Mouse (Mus musculus) stomach, embryonic 15.5 days (tissue): ENCODE data around the gene 1700069L16Rik. TPM values are rescaled to one million over a fixed set of nuclear protein-coding genes. Genes with fewer than 3 reads are reported as not detected.

Source experiments
- ATAC-seq: fragments of 200-750 bp; cut with Nextera tagmentation; 2 replicates; pipeline ENCODE4 v1.8.0; 2017; ENCODE audit warnings: low read depth, moderate number of reproducible peaks, moderate TSS enrichment; ENCODE audit not compliant: insufficient read depth, low FRiP score
- H3K27ac ChIP-seq: fragments of 300-500 bp; sonication (generic); 2 replicates; pipeline ENCODE4 v1.5.1; 2015; ENCODE audit warnings: mild to moderate bottlenecking, inconsistent platforms
- H3K27me3 ChIP-seq: fragments of 300-500 bp; sonication (generic); replicated peaks from 2 replicates; pipeline ENCODE4 v1.6.1; 2015; ENCODE audit warnings: inconsistent platforms
- H3K36me3 ChIP-seq: fragments of 300-500 bp; sonication (generic); 2 replicates; pipeline ENCODE4 v1.6.1; 2015; ENCODE audit warnings: inconsistent platforms
- H3K4me1 ChIP-seq: fragments of 300-500 bp; sonication (generic); 2 replicates; pipeline ENCODE4 v1.6.1; 2015; ENCODE audit warnings: inconsistent platforms
- H3K4me2 ChIP-seq: fragments of 300-500 bp; sonication (generic); 2 replicates; pipeline ENCODE4 v1.6.1; 2015; ENCODE audit warnings: mild to moderate bottlenecking, inconsistent platforms
- H3K4me3 ChIP-seq: fragments of 300-500 bp; sonication (generic); replicated peaks from 2 replicates; pipeline ENCODE4 v1.5.1; 2015; ENCODE audit warnings: inconsistent platforms
- H3K9ac ChIP-seq: fragments of 300-500 bp; sonication (generic); 2 replicates; pipeline ENCODE4 v1.6.1; 2015; ENCODE audit warnings: inconsistent platforms
- H3K9me3 ChIP-seq: fragments of 300-500 bp; sonication (generic); 2 replicates; pipeline ENCODE4 v1.6.1; 2016; ENCODE audit warnings: inconsistent platforms
- WGBS: fragments of 180-500 bp; shearing (Covaris S2); methylation state at CpG from one replicate; pipeline ENCODE4 v1.1.7; 2015; 5-methylcytosine and 5-hydroxymethylcytosine counted together
- polyA plus RNA-seq: library from polyadenylated mRNA; unstranded; fragments of >200 nt; fragmentation: Nextera tagmentation; extraction: Ambion mirVana; gene quantifications from 2 replicates; pipeline ENCODE4 v1.2.1, GENCODE M21; 2015

Gene 1700069L16Rik
- polyA plus RNA-seq, 1 experiment from 2014 or later: not detected

DNA sequence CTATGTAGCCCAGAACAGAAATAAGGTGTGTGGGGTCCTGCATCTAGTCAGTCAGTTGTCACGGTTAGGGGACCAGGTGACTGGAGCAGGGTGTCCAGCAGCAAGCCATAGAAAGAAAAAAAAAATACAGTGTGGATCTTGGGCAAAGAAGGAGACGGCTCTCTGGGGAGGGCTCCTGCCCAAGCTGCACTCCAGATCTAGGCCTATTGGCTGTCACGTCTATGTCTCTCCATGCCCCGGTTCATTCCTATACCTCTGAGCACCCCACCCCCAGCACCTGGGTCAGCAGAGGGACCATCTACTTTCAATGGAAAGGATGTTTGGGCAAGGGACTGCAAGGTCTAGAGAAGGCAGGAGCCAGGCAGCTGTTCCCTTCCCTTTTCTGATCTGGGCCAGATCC lies 45.1 kb downstream of the 1700069L16Rik start:
- Histone ChIP-seq H3K4me2 (no peak overlapping the region), H3K9me3 (no peaks in the 10 kb centered on the region), H3K27ac (no peak overlapping the region), H3K4me1 (no peaks in the 10 kb centered on the region), H3K4me3 (no peak overlapping the region), H3K9ac (no peak overlapping the region), H3K27me3 (no peaks in the 10 kb centered on the region), H3K36me3 (no peaks in the 10 kb centered on the region)
- 88% methylated on average over 4 of the region's 4 CpGs for WGBS
- ATAC-seq: no peak

DNA sequence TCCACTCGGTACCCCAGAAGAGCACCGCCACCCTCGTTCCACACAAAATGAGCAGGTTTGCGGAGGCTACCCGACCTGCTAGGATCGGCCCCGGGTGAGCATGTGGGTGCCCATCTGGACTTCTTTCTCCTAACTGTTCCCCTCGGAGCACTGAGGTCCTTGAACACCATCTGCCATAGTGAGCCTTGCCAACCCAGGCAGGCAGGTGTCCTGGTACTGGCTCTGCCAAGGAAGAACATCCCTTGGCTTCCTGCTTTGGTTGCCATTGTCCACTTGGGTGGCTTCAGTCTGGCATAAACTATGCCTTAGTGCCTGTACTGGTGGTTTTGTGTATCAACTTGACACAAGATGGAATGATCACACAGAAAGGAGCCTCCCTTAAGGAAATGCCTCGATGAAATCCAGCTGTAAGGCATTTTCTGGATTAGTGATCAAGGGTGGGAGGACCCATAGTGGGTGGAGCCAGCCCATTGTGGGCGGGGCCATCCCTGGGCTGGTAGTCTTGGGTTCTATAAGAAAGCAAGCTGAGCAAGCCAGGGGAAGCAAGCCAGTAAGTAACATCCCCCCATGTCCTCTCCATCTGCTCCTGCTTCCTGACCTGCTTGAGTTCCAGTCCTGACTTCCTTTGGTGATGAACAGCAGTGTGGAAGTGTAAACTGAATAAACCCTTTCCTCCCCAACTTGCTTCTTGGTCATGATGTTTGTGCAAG lies 45.7 kb downstream of the 1700069L16Rik start:
- no peak for ATAC-seq
- H3K27me3 ChIP-seq: no peaks in the 10 kb centered on the region
- no peak overlapping the region for H3K4me2 ChIP-seq
- H3K27ac ChIP-seq: no peak overlapping the region
- no peaks in the 10 kb centered on the region for H3K9me3 ChIP-seq
- no peak overlapping the region for H3K4me3 ChIP-seq
- H3K4me1 ChIP-seq: no peaks in the 10 kb centered on the region
- H3K9ac ChIP-seq: no peak overlapping the region
- H3K36me3 ChIP-seq: no peaks in the 10 kb centered on the region
- 82% methylated on average over 10 of the region's 10 CpGs for WGBS

DNA sequence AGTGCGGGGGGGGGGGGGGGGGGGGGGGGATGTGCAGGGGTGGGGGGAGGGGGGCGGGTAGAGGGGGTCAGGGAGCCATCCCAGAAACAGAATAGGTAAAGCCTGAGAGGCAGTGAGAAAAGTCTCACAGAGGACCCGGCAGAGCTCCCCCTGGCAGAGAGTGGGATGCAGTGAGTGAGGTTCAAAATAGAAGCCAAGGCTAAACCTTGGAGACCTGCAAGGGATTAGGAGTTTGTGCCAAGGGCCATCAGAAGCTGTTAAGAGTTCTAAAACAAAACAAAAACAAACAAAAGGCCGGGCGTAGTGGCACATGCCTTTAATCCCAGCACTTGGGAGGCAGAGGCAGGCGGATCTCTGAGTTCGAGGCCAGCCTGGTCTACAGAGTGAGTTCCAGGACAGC lies 47.0 kb downstream of the 1700069L16Rik start:
- Histone ChIP-seq H3K36me3 (no peaks in the 10 kb centered on the region), H3K9me3 (no peaks in the 10 kb centered on the region), H3K4me1 (no peaks in the 10 kb centered on the region), H3K9ac (no peak overlapping the region), H3K27me3 (no peaks in the 10 kb centered on the region), H3K4me3 (no peak overlapping the region), H3K4me2 (no peak overlapping the region), H3K27ac (no peak overlapping the region)
- 68% methylated on average over 7 of the region's 7 CpGs for WGBS
- no peak for ATAC-seq

DNA sequence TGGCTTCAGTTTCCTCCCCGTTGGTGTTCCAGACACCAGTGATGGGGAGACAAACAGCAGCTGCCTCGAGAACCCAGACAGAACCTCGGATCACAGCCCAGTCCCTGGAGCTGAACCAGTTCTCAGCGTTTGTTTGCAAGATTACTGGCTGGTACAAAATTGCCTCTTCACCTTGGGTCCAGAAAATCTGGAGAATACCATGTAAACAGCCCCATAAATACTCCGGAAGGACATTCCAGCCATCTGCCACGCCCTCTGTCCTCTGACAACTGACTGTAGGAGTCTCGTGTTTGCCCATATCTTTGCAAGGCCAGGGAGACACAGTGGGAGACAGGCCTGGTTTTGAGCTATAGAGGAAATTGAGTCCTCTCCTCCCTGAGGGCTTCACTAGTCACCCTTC lies 49.7 kb downstream of the 1700069L16Rik start:
- no peaks in the 10 kb centered on the region for H3K9me3 ChIP-seq
- no peak for ATAC-seq
- no peak overlapping the region for H3K27ac ChIP-seq
- H3K4me3 ChIP-seq: no peak overlapping the region
- no peak overlapping the region for H3K4me2 ChIP-seq
- H3K27me3 ChIP-seq: no peaks in the 10 kb centered on the region
- H3K4me1 ChIP-seq: no peaks in the 10 kb centered on the region
- no peaks in the 10 kb centered on the region for H3K36me3 ChIP-seq
- no peak overlapping the region for H3K9ac ChIP-seq
- 59% methylated on average over 7 of the region's 7 CpGs for WGBS

DNA sequence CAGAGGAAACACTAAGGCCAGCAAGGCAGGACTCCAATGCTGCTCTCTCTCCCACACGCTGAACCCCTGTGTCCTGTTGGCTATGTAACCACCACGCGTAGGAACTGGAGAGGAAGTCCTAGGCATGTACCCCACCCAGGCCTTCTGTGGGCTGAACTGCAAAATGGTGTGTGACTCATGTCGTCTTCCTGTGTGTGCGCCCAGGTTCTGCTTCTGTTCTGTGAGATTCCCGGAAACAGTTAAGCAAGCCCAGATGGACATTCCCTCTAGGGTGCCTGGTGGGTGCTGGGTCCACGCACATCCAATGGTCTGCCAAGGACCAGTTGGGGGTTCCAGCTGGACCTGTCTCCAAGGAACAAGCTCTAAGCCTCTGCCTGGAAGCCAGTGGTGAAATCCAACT lies 52.1 kb downstream of the 1700069L16Rik start:
- no peak overlapping the region for H3K4me3 ChIP-seq
- H3K9me3 ChIP-seq: no peaks in the 10 kb centered on the region
- H3K9ac ChIP-seq: no peak overlapping the region
- H3K4me1 ChIP-seq: no peaks in the 10 kb centered on the region
- no peaks in the 10 kb centered on the region for H3K27me3 ChIP-seq
- no peaks in the 10 kb centered on the region for H3K36me3 ChIP-seq
- H3K27ac ChIP-seq: no peak overlapping the region
- no peak overlapping the region for H3K4me2 ChIP-seq
- 71% methylated on average over 7 of the region's 7 CpGs for WGBS
- no peak for ATAC-seq

DNA sequence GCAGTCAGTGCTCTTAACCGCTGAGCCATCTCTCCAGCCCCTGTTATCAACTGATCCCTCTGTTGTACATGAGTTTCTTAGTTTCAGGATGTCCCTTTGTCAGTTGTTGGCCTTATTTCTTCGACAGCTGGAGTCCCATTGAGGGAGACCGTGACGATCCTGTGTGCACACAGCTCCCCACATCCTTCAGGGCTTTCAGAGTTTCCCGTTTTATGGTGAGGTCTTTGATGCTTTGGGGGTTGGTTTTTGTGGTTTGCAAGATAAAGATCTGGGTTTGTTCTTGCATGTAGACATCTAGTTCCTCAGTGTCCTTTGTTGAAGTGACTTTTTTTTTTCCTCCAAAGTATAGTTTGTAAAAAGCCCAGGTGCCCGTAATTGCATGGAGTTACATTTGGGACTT lies 54.0 kb downstream of the 1700069L16Rik start:
- no peaks in the 10 kb centered on the region for H3K36me3 ChIP-seq
- H3K4me2 ChIP-seq: no peak overlapping the region
- ATAC-seq: no peak
- 69% methylated on average over 6 of the region's 6 CpGs for WGBS
- no peak overlapping the region for H3K4me3 ChIP-seq
- no peak overlapping the region for H3K9ac ChIP-seq
- H3K9me3 ChIP-seq: no peaks in the 10 kb centered on the region
- no peak overlapping the region for H3K27ac ChIP-seq
- H3K27me3 ChIP-seq: no peaks in the 10 kb centered on the region
- H3K4me1 ChIP-seq: no peaks in the 10 kb centered on the region

DNA sequence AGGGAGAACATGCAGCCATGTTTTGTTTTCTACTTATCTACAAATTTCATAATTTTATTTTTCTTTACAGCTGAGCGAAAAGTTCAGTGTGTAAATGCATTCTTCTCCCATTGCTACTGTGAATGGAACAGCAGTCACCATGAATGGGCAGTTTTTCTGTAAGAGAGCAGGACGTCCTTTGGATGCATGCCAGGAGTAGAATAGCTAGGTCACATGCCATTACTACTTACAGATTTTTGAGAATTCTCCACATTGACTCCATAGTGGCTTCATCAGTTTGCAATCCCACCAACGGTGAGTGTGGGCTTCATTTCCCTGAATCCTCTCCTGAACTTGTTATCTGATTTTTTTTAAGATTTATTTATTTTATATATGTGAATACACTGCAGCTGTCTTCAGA lies 54.5 kb downstream of the 1700069L16Rik start:
- no peaks in the 10 kb centered on the region for H3K27me3 ChIP-seq
- H3K9ac ChIP-seq: no peak overlapping the region
- H3K27ac ChIP-seq: no peak overlapping the region
- H3K9me3 ChIP-seq: no peaks in the 10 kb centered on the region
- no peak overlapping the region for H3K4me3 ChIP-seq
- no peak for ATAC-seq
- 56% methylated on average over 3 of the region's 3 CpGs for WGBS
- H3K4me1 ChIP-seq: no peaks in the 10 kb centered on the region
- no peak overlapping the region for H3K4me2 ChIP-seq
- no peaks in the 10 kb centered on the region for H3K36me3 ChIP-seq

DNA sequence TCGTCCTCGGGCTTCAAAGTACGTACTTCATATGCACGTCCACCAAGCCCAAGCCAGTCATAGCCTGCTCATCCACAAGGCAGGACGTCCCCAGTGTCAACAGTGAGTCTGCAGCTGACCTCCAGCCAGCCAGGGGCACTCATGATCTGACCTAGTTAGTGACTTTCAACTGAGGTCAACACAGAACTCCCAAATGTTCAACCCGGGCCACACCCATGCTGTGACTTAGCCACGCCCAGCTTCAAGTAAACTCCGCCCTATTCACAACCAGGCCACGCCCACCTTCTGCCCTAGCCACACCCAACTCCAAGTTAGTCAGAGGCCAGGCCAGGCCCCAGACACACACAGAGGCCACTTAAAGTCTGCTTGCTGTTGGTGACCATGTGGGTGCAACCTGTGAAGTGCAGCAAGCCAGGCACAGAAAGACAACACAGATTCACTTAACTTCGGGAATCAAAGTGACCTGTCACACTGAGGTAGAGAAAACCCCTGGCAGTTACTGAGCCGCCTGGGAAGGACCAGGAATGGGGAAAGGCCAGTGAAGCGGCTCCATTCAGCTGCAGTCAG lies 59.9 kb downstream of the 1700069L16Rik start:
- no peak for ATAC-seq

DNA sequence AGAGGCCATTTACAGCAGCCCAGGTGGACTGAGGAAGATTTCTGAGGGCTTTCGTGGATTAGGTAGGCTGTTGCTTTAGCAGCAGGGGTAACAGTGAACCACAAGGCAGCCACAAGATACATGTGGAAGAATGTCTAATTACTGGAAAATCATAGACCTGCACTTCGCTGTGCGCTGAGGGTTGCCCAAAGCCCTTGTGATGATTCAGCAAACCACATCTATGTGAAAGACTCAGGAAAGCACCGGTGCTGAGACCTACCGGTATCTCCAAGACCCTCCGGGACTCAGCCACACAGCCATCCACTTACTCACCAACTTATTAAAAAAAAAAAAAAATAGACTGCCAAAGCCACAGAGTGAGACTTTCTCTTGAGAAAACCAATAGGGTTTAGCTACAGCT lies 60.4 kb downstream of the 1700069L16Rik start:
- Histone ChIP-seq H3K9me3 (no peaks in the 10 kb centered on the region), H3K27me3 (no peaks in the 10 kb centered on the region), H3K27ac (no peak overlapping the region), H3K4me3 (no peak overlapping the region), H3K9ac (no peak overlapping the region), H3K4me2 (no peak overlapping the region), H3K4me1 (no peaks in the 10 kb centered on the region; the same call in 1 of the 2 replicates), H3K36me3 (no peaks in the 10 kb centered on the region)
- WGBS: 86% methylated on average over 6 of the region's 6 CpGs
- no peak for ATAC-seq

More for the DNA sequence above, 59.9 kb downstream of the 1700069L16Rik start:
- 70% methylated on average over 12 of the region's 12 CpGs for WGBS
- Histone ChIP-seq H3K4me3 (no peak overlapping the region), H3K36me3 (no peaks in the 10 kb centered on the region), H3K9ac (no peak overlapping the region), H3K27me3 (no peaks in the 10 kb centered on the region), H3K4me1 (no peaks in the 10 kb centered on the region; the same call in 1 of the 2 replicates), H3K27ac (no peak overlapping the region), H3K9me3 (no peaks in the 10 kb centered on the region), H3K4me2 (no peak overlapping the region)

DNA sequence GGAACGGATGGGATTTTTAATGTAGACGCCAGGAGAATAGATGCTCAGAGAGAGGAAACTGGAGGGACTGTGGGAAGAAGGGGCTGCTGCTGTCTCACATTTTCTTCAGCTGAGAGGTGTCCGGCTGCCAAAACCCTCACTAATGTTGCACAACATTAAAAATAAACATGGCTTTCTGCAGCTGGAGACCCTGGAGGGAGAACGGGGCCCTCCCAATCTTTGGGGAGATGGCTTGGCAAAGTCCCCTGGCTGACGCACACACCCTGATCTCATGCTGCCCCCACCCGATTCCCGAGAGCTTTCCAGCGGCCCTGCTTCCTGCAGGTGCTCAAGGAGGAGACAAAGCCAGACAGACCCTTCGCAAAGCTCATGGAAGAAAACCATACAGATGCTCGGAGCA lies 63.7 kb downstream of the 1700069L16Rik start:
- no peak overlapping the region for H3K27ac ChIP-seq
- ATAC-seq: no peak; the same call in 1 of the 2 replicates
- H3K9ac ChIP-seq: no peak overlapping the region
- no peak overlapping the region for H3K4me2 ChIP-seq
- no peaks in the 10 kb centered on the region for H3K9me3 ChIP-seq
- 37% methylated on average over 10 of the region's 10 CpGs for WGBS
- H3K4me3 ChIP-seq: no peak overlapping the region
- H3K36me3 ChIP-seq: no peaks in the 10 kb centered on the region
- H3K27me3 ChIP-seq: no peaks in the 10 kb centered on the region
- no peaks in the 10 kb centered on the region; the same call in 1 of the 2 replicates for H3K4me1 ChIP-seq

DNA sequence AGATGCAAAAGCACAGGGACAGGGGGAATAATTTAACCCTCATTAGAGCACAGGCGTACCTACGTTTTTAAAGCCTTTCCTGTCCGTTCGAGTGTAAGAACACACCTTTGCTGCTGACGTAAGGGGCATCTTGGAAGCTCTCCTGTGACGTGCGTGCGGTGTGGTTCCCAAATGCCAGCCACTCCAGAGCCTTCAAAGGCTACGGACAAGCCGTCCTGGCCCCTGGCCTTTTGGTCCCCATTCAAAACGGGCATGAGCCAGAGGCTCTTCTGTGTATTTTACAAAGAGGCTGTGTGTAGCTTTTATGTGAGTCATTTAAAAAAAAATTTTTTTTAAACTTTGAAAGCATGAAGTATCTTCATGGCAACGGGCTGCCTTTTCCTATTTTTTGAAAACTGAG lies 69.8 kb downstream of the 1700069L16Rik start:
- WGBS: 78% methylated on average over 12 of the region's 12 CpGs
- Histone ChIP-seq H3K27ac (no peak overlapping the region), H3K36me3 (no peaks in the 10 kb centered on the region), H3K4me2 (no peak overlapping the region), H3K9me3 (no peaks in the 10 kb centered on the region), H3K4me1 (peaks cover 10% of the 10 kb centered on the region), H3K4me3 (no peak overlapping the region), H3K27me3 (no peaks in the 10 kb centered on the region), H3K9ac (no peak overlapping the region)
- ATAC-seq: no peak

DNA sequence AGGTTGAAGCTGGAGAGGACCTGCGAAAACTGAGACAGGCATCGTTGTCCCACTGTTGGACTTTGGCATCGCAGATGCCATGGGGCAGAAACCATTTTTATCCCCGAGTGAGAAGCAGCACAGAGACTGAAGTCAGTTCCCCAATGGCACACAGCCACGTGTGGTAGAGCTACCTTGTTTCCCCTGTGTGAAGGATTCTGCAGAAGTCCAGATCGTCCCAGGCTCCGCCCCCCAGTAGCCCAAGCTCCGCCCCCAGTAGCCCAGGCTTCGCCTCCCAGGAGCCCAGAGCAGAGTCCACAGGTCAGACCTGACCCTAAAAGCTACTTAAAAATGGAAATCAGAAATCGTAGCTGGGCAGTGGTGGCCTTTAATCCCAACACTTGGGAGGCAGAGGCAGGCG lies 70.4 kb downstream of the 1700069L16Rik start:
- no peak overlapping the region for H3K9ac ChIP-seq
- H3K4me1 ChIP-seq: peaks cover 11% of the 10 kb centered on the region
- ATAC-seq: no peak
- no peaks in the 10 kb centered on the region for H3K9me3 ChIP-seq
- H3K27me3 ChIP-seq: no peaks in the 10 kb centered on the region
- no peaks in the 10 kb centered on the region for H3K36me3 ChIP-seq
- no peak overlapping the region for H3K27ac ChIP-seq
- WGBS: 77% methylated on average over 11 of the region's 11 CpGs
- no peak overlapping the region for H3K4me2 ChIP-seq
- H3K4me3 ChIP-seq: no peak overlapping the region
